Mouse (Mus musculus) layer of hippocampus, adult 8-10 months (tissue): Measurements from ENCODE around the gene Myb. TPM values are rescaled to one million over a fixed set of nuclear protein-coding genes. Genes with fewer than 3 reads are reported as not detected.
"Not testable (repeated sequence)": the region's sequence is repeated elsewhere in the genome, so short reads cannot be mapped to it uniquely, and the experiment has no call there.

Experiments
- DNase-seq, 2 experiments: peaks; one replicate each; pipeline ENCODE4 v3.0.0; 2022; ENCODE audit warnings: low spot score in 2 of 2
- total RNA-seq, 4 experiments: library from RNA; stranded (reverse); gene quantifications; 2 replicates each; pipeline ENCODE4 v1.2.4; 2022

Myb gene
- total RNA-seq, 4 experiments from 2014 or later: 0.54 to 0.71 (median 0.63) TPM

DNA sequence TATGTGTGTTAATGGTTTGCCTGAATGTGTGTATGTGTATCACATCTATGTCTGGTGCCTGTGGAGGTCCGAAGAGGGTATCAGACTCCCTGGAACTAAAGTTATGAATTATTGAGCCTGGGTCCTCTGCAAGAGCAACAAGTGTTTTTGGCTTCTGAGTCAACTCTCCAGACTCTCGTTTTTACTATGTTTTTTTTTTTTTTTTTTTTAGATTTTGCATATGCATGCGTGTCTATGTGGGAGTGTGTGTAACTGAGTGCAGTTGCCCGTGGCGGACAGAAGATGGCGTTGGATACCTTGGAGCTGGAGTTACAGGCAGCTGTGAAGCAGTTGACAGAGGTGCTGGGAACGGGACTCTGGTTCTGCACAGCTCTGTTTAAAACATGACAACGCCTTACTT, 7.7 kb upstream of the Myb start:
- DNase-seq: no peak

DNA sequence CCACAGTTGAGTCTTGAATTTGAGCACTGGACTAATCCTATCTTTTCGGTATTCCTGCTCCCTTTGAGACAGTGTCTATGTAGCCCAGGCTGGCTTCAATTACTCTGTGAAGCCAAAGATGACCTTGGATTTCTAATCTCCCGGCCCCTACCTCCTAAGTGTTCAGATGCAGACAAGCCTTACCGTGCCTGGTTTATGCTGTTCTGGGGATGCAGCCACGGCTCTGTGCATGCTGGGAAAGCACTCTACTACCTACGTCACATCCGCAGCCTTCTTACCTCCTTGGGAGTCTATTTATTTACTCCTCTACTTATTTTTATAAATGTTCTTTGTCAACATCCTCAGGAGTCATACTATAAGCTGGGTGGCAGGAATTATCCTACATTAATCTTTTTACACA, 7.1 kb upstream of the Myb start:
- no peak for DNase-seq

DNA sequence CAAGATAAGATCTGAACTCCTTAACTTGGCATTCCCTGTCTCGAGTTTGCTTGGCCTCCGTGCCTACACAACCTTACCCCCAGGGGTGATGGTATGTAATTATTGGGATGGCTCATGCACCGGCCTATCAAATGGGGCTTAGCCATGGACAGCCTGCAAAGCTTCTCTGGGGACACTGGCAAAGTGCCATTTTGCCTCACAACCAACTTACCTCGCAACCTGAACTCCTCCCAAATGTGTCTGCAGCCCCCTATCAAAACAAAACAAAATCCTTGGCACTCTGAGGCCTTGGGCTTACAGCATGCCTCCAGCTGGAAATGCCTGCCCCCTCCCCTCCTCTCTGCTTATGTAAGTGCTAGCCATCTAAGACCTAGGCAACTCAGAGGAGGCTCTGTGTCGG, 6.4 kb upstream of the Myb start:
- DNase-seq: no peak

DNA sequence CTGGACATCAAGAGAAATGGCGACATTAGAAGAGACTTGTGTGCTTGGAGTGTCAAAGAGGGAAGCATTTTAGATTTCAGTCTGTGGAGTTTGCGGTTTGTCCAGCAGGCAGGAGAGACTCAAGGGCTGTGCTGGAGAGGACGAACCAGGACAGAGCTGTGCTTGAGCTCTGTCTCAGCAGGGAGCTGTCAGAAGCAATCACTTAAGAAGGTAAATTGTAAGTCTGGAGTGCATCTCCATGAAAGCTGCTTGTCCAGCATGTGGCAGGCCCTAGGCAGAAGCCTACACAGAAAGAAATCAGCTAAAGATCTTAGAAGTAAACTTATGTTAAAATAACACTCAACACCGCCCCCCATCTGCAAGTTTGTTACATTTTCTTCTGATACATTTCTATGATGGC, 4.6 kb upstream of the Myb start:
- no peak for DNase-seq

DNA sequence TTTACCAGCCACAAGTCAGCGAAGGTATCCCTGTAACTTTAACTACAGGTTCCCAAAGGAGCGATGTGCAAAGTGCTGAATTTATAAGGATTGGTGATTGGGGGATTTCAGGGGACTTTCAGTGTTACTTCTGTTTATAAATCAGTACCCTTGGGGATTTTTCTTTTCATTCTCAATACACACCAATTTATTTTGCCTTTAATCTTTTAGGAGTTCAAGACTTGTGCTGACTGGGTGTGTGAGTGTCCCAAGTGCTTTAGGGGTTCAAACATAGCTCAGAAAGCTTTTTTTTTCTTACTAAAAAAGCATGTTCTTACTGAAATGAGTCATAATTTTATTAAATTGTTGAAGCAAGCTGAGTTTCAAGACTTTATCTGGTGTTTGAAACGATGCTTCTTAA, 1.3 kb upstream of the Myb start:
- DNase-seq: no peak

DNA sequence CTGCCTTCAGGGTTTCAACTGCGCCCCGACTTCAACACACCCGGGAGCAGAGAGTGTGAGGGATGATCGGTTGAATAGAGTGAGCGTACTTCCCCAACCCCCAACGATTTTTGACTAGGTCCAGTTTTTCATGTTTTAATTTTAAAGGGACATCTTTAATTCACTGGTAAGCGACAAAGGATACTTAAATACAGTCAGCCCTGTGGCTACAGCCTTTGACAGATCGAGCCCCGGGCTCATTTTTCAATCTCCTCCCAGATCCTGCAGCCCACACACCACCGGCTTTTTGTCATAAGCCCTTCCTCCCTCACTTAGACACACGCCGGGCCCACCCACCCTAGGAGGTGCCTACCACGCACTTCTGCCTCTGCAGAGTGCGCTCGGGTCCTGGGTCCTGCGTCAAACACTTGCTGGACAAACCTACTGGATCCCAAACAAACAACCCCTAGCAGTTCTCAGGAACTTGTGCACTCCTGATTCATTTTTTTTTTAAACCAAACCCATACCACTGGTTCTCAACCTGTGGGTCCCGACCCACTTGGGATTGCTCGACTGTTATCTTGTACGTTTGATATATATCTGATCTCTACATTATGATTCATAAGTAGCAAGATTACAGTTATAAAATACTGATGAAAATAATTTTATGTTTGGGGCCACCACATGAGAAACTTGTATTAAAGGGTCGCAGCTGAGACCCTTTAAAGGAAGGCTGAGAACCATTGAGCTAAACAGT, 743 bp upstream of the Myb start:
- DNase-seq: no peak

DNA sequence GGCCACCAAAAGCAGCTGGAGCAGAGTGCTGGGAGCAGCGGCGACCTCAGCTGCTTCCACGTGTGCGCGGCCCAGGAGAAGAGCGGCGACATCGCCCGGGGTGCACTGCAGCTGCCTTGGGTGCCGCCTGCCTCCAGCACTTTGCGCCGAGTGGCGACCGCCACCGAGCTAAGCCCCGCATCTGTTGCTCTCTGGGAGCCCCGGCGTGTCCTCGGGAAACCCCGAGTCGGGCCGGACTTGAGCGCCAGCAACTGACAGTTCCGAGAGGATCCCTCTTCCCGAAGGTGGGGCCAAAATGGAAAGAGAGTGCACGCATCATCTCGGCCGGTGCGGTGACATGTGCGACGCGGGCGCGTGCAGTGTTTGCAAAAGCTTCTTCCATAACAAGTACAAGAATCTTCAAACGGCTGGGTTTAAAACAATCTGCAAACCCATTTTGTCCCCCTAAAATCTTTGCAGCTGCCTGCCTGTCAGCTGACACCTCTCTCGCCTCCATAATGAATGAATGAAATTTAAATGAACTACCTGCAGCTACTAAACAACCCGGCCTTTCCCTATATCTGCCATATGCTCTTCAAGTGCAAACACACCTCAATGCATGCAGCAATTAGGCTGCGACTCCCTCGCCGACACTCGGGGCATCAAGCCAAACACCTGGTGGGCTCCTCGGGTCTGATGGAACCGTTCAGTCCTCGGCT, 938 bp downstream of the Myb start:
- peak in 1 of 2 experiments; percentile 9 for DNase-seq

DNA sequence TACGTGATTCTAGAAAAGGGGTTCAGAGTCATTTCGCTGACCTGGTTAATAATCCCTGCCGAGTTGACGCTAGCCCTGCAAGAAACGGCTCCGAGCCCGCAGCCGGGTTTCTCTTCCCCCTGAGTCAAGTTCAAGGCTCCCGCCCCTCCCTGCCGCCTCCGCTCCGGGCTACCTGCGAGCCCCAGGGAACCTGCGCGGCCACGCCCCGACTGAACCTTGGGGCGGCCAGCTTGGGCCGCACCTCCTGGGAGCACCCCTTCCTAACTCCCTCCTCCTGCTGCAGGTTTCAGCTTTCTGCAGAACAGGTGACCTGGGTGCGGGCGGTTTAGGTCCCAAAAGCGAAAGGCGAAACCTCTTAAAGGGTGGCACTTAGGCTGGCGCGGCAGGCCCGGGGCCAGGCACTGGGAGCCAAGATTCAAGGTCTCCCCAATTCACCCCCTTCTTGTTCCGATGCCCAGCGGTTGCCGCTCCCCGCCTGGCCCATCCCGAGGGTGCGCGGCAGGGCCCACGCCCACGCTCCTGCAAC, 1.8 kb downstream of the Myb start:
- no peak for DNase-seq

DNA sequence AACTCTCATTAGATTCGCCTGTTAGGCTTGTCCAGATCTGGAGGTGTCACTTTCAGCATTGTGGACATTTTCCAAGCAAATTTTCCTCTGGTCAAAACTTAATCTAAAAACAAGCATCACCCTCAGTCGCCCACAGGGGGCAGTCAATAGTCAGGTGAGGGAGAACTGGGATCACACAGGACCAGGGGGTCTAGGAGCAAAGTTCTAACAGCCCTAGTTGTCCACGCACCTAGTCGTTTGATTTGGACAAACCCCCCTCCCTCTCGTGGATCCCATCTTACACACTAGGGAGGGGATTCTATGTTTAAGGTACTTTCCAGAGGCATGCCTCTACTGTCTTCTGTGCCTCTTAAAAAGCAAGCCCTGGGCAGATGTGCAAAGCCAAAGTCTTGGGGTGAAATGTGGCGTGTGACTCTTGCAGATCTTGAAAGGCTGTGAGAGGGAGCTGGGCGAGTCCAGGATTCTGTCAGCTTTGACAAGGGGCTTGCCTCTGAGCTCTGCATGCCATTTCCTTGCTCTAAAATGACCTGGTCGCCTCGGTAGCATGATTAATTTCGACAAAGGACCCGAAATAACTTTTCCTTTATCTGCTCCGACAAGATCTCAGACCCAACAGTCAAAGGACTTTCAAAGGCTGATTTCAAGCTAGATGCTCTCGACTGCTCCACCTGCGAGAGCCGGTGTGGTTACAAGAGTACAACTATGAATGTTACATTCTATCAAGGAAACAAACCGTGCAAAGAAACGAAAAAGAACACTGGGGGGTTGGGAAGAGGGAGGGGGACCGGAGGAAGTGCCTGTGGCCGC, 2.5 kb downstream of the Myb start:
- DNase-seq: no peak

DNA sequence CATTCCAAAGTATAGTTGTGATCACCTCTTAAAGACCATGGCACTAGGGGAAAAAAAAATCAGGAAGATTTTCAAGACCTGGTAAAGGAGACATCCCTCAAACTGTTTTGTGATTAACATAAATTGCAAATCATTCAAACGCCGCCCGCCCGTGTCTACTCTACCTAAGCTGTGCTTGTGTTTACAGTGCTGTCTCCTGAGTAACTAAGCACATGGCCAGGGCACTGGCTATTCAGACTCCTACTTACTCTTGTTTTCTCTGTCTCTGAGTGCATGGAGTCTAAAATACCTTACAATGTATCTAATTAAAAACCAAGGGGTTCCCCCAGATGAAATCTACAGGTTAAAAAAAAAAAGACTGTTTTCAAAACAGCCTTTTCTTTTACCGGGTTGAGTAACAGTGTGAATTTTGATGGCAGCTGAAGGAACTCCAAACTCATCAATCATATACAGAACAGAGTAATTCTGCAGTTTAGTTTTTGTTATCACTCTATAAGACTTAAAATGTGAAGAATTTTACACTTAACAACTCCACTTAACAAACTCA, 3.8 kb downstream of the Myb start:
- no peak for DNase-seq

DNA sequence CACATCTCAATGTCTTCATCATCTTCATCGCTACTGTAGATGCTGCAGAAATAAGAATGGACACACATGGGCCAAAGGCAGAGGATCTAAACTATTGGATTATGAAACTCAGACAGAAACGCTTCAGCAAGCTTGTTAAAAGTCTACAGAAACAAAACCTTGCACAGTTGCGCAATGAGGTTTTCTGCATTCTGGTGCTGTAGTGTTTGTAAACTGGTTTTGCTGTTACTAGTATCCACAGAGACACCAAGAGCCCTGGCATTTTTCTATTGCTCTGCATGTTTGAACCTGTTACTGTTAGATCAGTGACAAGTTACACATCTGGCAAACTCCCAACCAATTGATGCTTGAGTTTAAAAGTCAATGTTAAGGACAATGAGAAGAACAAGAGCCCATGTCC, 4.4 kb downstream of the Myb start:
- no peak for DNase-seq

DNA sequence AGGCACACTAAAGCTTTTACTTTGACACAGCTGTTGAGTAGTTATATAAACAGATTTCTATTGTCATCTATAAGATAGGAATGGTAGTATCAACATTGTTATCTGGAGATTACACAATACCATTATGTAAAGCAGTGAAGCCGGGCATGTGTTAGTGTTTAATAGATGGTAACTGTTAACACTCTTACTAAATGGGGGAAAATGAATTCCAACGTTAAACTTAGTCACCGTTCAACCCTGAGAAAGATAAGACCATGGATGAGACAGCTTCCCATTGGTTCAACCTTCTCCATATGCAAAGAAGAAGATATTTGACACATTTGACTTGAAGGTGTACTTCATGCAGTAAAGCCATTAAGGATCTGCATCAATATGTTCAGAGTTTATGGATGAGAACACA, 5.9 kb downstream of the Myb start:
- no peak for DNase-seq

DNA sequence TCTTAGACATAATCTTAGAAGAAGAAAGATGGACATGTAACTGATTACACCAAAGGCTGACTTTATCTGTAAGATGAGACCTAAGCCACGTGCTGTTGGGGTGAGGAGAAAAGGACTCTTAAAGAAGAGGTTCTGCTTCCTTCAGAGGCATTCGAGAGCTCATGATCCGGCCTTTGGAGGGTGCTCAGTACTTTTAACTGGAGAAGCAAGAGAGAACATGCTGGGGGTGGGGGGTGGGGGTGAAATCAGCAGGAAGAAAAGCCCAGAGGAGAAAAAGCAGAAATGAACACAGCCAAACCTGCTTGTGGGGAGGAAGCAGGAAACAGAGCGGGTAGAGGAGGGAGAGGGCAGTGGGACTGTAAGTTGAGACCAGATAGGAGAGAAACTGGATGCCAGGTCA, 7.4 kb downstream of the Myb start:
- DNase-seq: no peak

DNA sequence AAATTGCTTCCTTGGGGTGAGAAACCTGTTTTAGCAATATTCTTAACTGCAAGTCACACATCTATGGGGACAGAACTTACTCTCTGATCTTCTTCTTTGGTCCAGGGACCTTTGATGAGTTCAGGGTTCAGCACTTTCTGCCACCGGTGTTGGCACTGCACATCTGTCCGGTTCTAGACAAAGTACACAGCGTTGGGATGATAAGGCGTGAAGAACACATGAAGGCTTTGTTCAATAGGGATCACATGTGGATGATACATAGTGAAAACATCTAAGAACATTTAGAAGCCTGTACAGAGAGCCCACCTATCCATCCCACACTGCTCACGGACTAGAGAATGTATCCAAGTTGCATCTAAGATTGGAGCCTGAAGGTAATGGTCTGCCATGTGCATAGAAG, 8.0 kb downstream of the Myb start:
- no peak for DNase-seq

DNA sequence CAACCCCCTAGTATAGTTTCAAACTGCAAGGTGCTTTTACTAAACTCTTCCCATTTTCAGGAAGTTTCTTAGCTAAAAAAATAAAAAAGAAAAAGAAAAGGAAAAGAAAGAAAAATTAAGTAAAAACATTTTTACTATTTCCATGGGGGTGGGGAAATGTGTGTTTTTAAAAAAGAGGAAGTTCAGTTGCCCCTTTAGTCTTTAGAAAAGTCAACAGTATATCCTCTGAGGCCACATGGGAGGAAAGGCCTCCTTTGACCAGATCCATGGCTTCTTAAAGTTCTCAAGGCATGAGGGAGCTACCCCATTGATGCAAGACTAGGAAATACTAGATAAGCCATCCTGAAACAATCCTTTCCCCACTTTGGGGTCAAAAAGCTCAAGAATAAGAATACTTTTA, 9.5 kb downstream of the Myb start:
- no peak for DNase-seq

DNA sequence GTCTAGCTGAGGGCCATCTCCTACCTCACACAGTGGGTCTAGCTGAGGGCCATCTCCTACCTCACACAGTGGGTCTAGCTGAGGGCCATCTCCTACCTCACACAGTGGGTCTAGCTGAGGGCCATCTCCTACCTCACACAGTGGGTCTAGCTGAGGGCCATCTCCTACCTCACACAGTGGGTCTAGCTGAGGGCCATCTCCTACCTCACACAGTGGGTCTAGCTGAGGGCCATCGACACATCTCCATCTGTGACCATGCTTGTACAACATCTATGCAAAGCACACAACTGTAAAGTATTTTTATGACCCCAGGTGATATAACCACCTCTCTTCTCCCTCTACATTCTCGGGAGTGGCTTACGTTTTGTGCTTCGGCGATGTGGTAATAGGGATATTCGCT, 10.8 kb downstream of the Myb start:
- DNase-seq: not testable (repeated sequence)

DNA sequence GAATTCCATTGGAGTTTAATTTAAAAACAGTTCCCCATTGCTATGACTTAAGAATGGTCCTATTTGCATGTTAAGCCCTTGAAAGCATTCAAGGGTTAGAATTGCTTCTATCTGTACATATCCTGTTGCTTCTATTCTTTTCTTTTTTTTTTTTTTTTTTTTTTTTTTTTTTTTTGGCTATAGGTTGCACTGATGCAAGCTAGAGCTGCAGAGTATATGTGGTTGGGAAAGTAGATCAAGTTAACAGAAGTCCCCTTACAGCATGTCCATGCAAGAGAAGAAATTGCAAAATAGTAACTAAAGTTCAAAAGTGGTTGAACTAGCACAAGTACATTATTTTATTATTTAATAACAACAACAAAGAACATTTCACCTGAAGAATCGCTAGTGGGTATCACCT, 14.1 kb downstream of the Myb start:
- no peak for DNase-seq

DNA sequence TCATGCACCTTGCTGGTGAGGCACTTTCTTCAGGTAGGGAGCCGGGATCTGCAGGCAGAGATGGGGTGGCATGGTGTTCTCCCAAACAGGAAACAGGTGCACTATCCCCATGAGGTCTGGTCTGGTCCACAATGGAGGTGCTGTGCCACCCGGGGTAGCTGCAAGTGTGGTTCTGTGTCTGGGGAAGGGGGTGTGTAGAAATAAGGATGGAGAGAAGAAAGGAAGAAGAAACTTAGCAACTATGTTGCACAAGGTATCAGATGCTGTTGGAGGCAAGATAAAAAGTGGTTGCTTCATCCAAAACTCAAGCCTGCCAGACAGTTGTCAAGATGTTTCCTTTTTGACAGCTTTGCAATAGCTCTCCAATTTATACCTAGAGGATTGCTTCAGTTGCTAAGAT, 14.5 kb downstream of the Myb start:
- no peak for DNase-seq

DNA sequence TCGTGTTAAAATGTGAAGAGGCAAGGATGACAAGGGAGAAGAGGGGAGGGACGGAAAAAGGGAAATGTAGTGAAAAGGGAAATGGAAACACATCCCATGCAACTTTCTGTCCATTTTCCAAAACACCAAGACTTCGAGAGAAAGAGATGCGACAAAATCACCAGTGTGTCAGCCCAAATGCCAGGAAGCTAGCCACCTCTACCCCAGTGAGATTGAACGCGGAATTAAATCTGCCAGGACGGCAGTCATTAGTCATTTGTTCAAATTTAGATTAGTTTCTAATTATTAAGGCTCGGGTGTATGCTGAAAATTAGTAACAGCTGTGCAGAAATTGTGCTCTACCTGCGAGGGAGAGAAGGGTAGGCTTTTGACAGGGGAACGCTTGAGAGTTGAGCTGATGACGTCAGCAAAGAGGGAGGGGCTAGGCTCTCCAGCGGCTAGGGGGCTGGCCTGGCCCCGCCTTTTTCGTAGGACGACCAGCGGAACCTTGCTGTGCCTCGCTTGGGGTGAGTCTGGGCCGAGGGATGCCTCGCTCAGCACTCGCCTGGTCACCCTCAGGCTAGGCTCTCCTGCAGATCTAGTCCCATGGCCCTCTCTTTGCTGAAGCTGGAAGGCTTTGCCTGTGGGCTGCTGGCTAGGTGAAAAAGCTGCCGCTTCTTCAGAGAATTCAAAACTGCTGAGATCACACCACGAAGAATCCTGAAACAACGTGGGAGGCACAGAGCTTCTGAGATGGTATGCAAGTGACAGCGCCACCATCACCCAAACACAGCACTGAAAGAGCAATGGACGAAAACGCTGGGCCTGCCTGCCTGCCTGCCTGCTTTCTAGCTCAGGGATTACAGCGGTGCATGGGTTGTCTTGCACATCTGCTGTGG, 15.9 kb downstream of the Myb start:
- DNase-seq: peak; percentile 60 to 66

DNA sequence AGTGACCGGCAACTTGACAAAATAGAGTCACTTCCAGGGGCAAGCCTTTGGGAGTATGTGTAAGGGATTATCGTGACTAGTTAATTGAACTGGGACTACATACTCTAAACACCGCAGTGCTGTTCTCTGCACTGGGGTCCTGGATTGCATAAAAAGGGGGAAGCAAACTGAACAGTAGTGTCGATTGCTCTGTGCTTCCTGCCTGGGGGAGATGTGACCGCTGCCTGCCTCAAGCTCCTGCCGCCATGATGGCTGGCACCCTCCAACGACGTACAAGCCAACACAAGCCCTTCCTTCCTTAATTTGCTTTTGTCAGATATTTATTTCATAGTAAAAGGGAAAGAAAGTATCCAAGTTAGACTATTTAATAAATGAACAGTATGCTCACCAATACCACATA, 25.5 kb downstream of the Myb start:
- DNase-seq: no peak

DNA sequence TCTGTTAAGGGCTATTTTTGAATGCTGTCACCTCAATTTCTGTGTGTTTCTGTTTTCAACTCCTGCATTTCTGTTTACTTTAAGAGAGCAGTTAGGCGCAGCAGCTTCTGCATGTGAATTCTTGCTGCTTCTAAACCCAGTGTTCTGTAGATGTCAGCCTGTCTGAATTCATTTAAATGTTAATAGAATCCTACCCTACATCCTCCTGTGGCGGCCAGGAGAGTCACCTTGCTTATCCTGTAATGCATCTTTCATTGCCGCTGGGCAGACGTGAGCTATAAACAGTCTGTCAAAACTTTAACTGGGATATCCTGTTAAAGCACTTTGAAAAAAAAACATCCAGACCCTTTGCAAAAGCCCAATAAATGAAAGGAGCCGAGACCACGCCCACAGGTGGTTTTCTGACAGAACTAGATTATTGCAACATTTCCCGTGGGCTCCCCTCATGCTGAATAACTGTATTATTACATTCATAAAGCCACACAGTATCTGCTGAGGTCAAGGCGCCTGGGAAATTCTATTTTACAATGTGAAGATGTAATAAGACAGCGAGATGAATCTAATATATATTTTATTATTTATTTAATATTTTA, 29.8 kb downstream of the Myb start:
- DNase-seq: no peak
